Mouse (Mus musculus): ENCODE measurements around the gene Tbc1d2b. TPM values are rescaled to one million over a fixed set of nuclear protein-coding genes. Genes with fewer than 3 reads are reported as not detected.

Gene Tbc1d2b
- total RNA-seq, 2 experiments from 2014 or later = 37.4 to 68.7 TPM

DNA sequence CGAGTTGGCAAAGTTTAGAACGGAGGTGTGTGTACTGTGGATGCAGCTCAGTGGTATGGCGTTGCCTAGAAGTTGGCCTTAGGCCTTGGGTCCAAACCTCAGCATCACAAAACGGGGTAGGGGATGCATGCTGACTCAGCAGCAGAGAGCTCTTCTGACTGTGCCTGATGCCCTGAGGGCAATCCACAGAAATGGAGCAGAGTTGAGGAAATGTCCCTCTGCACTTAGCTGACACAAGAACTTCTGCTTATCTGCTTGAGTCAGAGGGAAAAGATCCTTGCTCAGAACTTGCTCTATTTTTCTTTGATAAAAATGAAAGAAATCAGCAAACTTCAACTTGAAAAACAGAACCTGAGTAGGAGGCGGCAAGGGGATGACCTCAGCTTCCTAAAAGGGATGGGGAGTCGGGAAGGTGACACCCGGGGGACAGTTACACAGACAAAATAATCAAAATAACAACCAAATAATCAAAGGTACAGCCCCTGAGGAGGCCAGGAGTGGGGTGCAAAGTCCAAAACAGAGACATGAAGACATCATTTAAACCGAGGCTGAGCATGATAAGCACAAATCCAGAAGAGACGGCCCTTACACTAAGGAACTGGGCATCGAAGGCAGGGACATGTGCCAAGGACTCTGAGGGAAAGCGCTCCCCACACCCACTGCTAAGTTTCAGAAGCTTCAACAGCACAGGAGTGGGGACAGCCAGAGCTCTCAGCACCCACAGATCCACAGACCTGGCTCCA, 54.2 kb downstream of the Tbc1d2b start:
- ATAC-seq (replicated peaks; ENCODE audit: low FRiP score, poor library complexity, severe bottlenecking) = no peak

- ATAC-seq (replicated peaks; ENCODE audit: low FRiP score, poor library complexity, severe bottlenecking) = no peak
These were observed 57.5 kb downstream of the Tbc1d2b start for GRCm38 (mm10) chr9:90213127-90213526.

DNA sequence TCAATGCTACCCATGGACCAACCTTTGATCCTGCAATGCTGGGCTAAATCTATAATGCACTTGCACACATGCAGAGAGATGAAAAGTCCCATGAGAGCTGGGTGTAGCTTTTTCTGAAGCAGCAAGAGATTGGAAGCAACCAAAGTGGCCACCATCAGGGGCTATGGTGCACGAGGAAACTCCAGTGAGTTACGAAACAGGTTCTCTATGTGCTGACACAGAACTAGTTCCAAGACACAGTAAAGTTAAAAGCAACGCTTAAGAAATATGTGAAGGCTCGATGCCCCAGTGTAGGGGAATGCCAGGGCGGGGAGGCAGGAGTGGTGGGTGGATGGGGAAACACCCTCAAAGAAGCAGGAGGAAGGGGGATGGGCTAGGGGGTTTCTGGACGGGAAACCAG, 61.9 kb downstream of the Tbc1d2b start:
- ATAC-seq (replicated peaks; ENCODE audit: low FRiP score, poor library complexity, severe bottlenecking) = no peak

DNA sequence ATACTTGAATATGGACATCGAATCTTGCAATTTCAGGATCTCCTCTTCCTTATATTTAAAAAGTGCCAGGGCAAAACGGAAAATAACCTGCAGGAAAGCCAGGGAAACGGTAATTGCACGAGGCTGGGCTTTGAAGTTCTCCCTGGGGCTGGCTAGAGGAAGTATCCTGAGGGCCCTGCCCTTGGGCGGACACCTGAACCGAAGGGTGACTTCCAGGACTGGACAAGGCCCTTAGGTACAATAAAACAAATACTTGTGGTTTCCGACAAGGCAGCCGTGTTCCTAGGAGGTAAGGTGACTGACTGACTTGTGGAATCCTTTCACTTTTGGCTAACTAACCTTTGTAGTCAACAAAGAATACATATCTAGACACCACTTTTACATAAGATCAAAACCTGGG, 62.8 kb downstream of the Tbc1d2b start:
- ATAC-seq (replicated peaks; ENCODE audit: low FRiP score, poor library complexity, severe bottlenecking) = no peak

DNA sequence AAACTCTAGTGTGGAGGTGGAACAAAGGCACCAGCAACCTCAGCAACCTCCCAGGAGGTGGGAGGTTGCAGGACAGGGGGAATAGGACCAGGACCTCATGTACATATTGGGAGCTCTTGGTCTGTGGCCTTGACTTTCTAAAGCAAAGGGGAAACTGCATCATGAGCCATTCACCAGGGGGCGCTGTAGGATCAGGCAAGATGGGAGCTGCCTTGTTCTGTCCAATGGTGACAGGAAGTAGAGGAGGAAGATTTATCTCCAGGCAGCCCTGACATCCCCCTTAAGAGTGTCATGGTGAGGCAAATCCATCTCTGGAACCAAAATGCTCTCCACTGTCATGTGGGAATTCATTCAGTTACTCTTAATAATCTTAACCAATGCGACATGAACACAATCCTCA, 64.1 kb downstream of the Tbc1d2b start:
- ATAC-seq (replicated peaks; ENCODE audit: low FRiP score, poor library complexity, severe bottlenecking) = peak; percentile 73

- no peak for ATAC-seq (replicated peaks; ENCODE audit: low FRiP score, poor library complexity, severe bottlenecking)
These were observed 66.1 kb downstream of the Tbc1d2b start for GRCm38 (mm10) chr9:90204396-90204915.

DNA sequence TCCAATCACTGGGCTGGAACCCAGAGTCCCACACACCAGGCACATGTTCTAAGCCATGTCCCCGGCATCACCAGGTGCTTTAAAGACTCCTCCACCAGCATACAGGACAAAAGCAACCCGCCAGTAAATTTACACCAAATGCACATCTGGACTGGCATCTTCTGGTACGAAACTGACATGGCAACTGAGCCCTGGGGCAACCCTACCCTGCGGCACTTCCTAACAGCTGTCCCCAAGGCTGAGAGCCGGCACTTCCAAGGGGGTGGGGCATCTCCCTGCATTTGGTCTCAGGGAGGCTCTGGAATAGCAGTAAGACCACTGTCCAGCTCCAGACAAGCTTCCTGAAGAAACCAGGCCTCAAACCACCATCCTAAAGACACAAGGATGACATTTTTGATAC, 67.4 kb downstream of the Tbc1d2b start:
- ATAC-seq (replicated peaks; ENCODE audit: low FRiP score, poor library complexity, severe bottlenecking) = no peak

GRCm38 (mm10) chr9:90201541-90201940, 69.1 kb downstream of the Tbc1d2b start:
- ATAC-seq (replicated peaks; ENCODE audit: low FRiP score, poor library complexity, severe bottlenecking) = no peak

GRCm38 (mm10) chr9:90201096-90201495, 69.5 kb downstream of the Tbc1d2b start:
- no peak for ATAC-seq (replicated peaks; ENCODE audit: low FRiP score, poor library complexity, severe bottlenecking)

DNA sequence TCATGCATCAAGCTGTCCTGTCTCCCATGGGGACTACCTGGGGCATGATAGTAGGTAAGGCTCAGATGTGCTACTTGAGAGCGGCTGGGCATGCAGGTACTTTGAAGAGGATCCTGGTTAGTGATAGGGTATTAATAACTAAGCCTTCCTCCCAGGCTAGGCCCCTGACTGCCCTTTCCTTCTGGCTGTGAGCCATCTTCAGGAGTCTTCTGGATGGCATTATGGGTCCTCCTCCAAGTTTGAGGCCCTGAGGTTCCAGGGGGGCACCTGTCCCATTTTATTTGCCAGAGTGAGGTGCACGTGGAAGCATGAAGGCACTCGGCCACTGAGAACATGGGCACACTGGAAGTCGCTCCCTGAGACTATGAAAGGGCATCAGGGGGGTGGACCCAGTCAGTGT, 70.1 kb downstream of the Tbc1d2b start:
- no peak for ATAC-seq (replicated peaks; ENCODE audit: low FRiP score, poor library complexity, severe bottlenecking)

DNA sequence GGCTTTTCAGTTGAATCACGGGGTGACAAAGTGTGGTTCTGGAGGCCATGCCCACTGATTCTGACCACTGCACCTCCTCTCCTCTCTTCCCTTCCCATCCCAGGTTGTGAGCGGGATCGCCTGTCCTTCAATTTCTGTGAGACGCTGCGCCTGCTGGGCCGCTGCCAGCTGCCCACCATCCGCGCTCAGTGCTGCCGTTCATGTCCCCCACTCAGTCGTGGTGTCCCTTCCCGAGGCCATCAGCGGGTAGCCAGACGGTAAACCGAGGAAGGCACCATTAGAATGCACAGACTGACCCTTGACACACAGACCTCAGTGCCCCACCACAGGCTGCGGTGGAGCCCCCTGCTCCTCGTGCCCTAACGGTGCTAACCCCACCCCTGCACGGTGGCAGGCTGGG, 71.0 kb downstream of the Tbc1d2b start:
- ATAC-seq (replicated peaks; ENCODE audit: low FRiP score, poor library complexity, severe bottlenecking) = no peak

- 0 out of 2 replicates have a peak, but pooled peaks have one; percentile 18 for ATAC-seq (replicated peaks; ENCODE audit: low FRiP score, poor library complexity, severe bottlenecking)
These were observed 71.8 kb downstream of the Tbc1d2b start for GRCm38 (mm10) chr9:90198531-90199449.

DNA sequence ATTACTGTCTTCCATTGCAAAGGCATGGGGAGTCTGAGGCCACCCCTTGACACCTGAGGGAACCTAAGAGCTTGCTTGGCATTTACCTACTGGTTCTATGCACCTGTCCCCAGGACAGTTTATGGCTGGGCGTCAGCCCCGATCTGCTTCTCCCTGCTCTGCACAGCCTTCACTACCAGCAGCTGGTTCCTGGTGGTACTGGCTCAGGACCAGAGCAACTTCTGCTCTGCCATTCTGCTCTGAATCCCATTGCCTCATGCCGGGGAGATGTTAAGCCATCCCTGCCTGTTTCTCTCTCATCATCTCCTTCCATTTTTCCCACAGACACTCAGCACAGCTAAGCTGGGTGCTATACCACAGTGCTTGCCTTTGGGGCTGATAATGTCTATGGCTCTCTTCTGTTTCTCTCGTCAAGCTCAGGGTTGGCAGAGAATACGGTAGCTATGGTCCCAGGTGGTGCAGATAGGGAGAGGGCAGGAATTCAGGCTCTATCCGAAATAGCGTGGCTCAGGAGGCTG, 72.7 kb downstream of the Tbc1d2b start:
- no peak for ATAC-seq (replicated peaks; ENCODE audit: low FRiP score, poor library complexity, severe bottlenecking)

DNA sequence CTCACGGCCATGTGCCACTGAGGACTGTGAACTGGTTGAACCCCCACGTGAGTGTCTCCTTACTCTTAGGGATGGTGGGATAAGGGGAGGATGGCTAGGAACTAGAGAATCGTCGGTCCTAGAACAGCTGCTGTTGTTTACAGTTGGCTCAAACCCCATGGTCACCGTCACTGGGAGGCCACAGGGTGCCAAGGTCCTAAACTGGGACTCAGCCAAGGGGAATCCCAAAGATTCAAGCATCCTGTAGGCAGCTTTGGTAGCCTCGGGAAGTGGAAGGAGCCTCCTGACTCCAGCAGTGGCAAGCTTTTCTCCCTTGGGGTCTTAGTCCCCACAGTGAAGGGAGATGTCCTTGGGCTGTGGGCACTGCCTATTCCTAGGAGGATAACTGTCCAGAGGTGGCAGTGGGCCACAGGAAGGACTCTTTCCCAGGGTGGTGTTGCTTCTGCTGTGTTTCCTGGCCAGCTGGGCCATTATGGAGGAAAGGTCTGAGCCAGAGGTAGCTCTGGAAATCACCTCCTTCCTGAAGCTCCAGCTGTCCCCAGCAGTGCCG, 73.4 kb downstream of the Tbc1d2b start:
- ATAC-seq (replicated peaks; ENCODE audit: low FRiP score, poor library complexity, severe bottlenecking) = no peak

GRCm38 (mm10) chr9:90196262-90196661, 74.3 kb downstream of the Tbc1d2b start:
- no peak for ATAC-seq (replicated peaks; ENCODE audit: low FRiP score, poor library complexity, severe bottlenecking)

DNA sequence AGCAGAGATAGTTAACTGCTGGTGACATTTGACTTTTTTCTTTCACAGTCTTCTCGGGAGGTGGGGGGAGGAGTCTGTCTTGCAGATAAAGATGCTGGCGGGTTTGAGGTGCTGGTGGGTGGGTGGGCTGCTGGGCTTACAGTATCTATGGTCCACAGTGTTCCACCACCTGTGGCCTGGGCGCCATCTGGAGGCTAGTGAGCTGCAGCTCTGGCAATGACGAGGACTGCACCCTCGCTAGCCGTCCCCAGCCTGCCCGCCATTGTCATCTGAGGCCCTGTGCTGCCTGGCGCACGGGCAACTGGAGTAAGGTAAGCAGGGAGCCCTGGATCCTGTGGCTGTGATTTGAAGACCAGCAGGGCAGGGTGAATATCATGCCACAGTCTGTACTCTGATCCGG, 75.6 kb downstream of the Tbc1d2b start:
- ATAC-seq (replicated peaks; ENCODE audit: low FRiP score, poor library complexity, severe bottlenecking) = no peak

DNA sequence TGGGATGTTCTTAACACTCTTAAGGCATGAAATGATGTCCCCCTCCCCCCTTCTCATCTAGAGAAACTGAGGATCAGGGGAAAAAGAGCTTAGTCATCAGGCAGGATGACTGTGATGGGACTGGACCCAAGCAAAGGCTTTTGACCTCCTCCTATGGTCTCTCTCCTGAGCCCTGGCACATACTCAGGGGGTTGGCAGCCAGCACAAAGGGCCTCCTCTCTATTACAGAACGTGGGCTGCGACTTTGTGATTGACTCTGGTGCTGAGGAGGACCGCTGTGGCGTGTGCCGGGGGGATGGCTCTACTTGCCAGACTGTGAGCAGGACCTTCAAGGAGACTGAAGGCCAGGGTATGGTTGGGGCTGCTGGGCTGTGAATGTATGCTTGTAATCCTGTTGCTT, 81.2 kb downstream of the Tbc1d2b start:
- no peak for ATAC-seq (replicated peaks; ENCODE audit: low FRiP score, poor library complexity, severe bottlenecking)

DNA sequence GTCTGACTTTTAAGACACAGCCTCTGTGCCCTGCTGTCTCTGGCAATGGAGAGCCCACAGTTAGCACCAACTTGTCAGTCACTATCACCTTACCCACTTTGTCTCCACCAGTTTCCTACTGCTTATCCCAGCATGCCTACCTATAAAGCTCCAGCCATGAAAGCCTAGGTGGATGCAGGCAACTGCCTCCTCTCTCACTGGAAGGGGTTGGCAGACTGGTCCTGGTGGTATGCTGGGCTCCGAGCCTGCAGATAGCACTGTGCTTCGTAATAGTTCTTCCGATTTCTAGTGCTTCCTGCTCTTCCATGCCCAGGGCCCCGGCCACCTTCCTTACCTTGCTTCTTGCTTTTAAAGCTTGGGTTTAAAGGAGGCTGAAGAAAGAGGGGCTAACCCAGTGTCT, 81.7 kb downstream of the Tbc1d2b start:
- ATAC-seq (replicated peaks; ENCODE audit: low FRiP score, poor library complexity, severe bottlenecking) = no peak

DNA sequence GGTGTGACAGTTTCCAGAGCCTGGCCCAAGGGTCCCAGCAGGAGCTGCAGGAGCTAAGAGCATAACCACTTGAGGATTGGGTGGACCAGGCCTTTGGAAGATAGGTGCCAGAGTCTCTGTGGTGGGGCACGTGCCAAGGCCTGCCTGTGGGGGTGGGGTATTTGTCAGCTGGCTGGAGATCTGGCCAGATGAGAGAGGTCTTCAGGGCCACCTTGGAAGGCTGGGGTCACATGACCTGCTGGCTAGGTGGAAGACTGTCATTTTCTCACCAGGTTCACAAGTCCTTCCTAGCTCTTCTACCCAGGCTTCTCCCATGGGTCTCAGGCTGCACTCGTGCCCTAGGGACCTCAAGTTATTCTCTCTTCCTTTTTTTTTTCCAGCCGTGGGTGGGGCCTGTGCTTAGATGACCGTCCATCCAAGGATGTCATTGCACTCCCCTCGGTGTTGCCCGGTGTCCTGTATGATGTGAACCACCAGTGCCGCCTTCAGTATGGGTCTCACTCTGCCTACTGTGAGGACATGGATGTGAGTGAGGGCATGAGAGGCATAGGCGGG, 85.2 kb downstream of the Tbc1d2b start:
- ATAC-seq (replicated peaks; ENCODE audit: low FRiP score, poor library complexity, severe bottlenecking) = no peak

GRCm38 (mm10) chr9:90184116-90184515, 86.5 kb downstream of the Tbc1d2b start:
- no peak for ATAC-seq (replicated peaks; ENCODE audit: low FRiP score, poor library complexity, severe bottlenecking)

Data from erythroid progenitor cell, adult 5-6 weeks (primary cell).